Mouse (Mus musculus) lung, postnatal 0 days (tissue): ENCODE measurements around the gene Myo15b.

ENCODE experiments used
- CTCF ChIP-seq: IDR thresholded peaks from 2 replicates; pipeline ENCODE4 v1.5.1; 2016; ENCODE audit warnings: antibody characterized with exemption, mild to moderate bottlenecking
- EP300 ChIP-seq: IDR thresholded peaks from 2 replicates; pipeline ENCODE4 v1.6.1; 2016; ENCODE audit warnings: antibody characterized with exemption, mild to moderate bottlenecking, control low read depth

- TF ChIP-seq CTCF (peak; percentile 35), EP300 (peak; percentile 79)
Observed at GRCm38 (mm10) chr11:115833021-115833513, 25.1 kb upstream of the Myo15b start.
